Comparison of ENCODE assay signal across 17 mouse cellular contexts in genomic region chr1:92394279-92394678, GRCm38 (mm10).
"Had no signal": no experiment of that assay in that cellular context is flagged by ENCODE, and none has a peak within 500 bp of the region (broad histone marks: within the 10 kb centered on the region; RNA-seq: fewer than 3 reads in every experiment).

No protein-coding gene starts in this region.

- H3K36me3 ChIP-seq: limb, embryonic 13.5 days; midbrain, embryonic 10.5 days; neural tube, embryonic 15.5 days; stomach, embryonic 15.5 days had no signal

- ATAC-seq: midbrain, embryonic 16.5 days had no signal

- H3K4me3 ChIP-seq: limb, embryonic 13.5 days; midbrain, embryonic 10.5 days; neural tube, embryonic 15.5 days; stomach, embryonic 15.5 days had no signal

- H3K9me3 ChIP-seq: limb, embryonic 13.5 days; midbrain, embryonic 10.5 days; neural tube, embryonic 15.5 days; stomach, embryonic 15.5 days had no signal

- DNase-seq: kidney, adult 11 months; kidney, adult 9 months; kidney, postnatal 36 days; lung, adult 18-20 months; lung, postnatal 4 days; right cerebral cortex, adult 18-20 months; right cerebral cortex, postnatal 4 days; spleen, adult 18-20 months; thymus, adult 2 months; thymus, postnatal 25 days had no signal

- H3K27ac ChIP-seq: kidney, postnatal 0 days; limb, embryonic 13.5 days; liver, embryonic 14.5 days; midbrain, embryonic 10.5 days; neural tube, embryonic 15.5 days; stomach, embryonic 15.5 days had no signal

- H3K27me3 ChIP-seq: neural tube, embryonic 15.5 days; stomach, embryonic 15.5 days had no signal

- H3K9ac ChIP-seq: limb, embryonic 13.5 days; liver, embryonic 14.5 days; neural tube, embryonic 15.5 days; stomach, embryonic 15.5 days had no signal

- H3K4me2 ChIP-seq: limb, embryonic 13.5 days; neural tube, embryonic 15.5 days; stomach, embryonic 15.5 days had no signal

- H3K4me1 ChIP-seq: stomach, embryonic 15.5 days had no signal
